11 mouse cellular contexts compared by ENCODE assay signal in the genomic region with DNA sequence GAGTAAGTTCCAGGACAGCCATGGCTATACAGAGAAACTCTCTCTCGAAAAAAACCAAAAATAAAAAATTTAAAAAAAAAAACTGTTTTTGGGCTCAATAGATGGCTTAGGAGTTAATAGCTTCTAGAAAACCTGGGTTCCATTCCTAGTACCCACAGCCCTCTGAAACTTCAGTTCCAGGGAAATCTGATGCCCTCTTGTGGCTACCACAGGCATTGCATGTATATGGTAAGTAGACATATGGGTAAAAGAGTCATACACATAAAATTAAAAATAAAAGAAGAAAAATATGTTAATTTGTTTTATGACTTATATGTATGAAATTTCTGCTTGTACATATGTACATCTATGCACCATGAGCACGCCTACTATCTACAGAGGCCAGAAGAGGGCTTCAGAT. TPM values are rescaled to one million over a fixed set of nuclear protein-coding genes. Genes with fewer than 3 reads are reported as not detected.
DNase-seq lines count a peak whose midpoint lies in the region; ATAC-seq and TF ChIP-seq lines count a peak whose summit lies in the region.
"Had no signal": no experiment of that assay in that cellular context is flagged by ENCODE, and none has a peak within 500 bp of the region (broad histone marks: within the 10 kb centered on the region; RNA-seq: fewer than 3 reads in every experiment).

No protein-coding gene starts in this region.

- no peak overlapping the region for H3K9ac ChIP-seq in midbrain, postnatal 0 days (replicated peaks; ENCODE audit: low read length, poor library complexity, severe bottlenecking)
- H3K9ac ChIP-seq in midbrain, embryonic 16.5 days (ENCODE audit: low read depth, low read length), result no peak overlapping the region
- H3K9ac ChIP-seq: limb, embryonic 12.5 days had no signal

- no peak overlapping the region for H3K27ac ChIP-seq in midbrain, postnatal 0 days (ENCODE audit: low read depth, low read length)
- H3K27ac ChIP-seq in midbrain, embryonic 16.5 days (ENCODE audit: low read length), result no peak overlapping the region
- H3K27ac ChIP-seq: limb, embryonic 12.5 days had no signal

- no peak overlapping the region for H3K4me2 ChIP-seq in midbrain, postnatal 0 days (ENCODE audit: low read depth, low read length, poor library complexity, severe bottlenecking)
- no peak overlapping the region for H3K4me2 ChIP-seq in midbrain, embryonic 16.5 days (ENCODE audit: low read length)
- H3K4me2 ChIP-seq: limb, embryonic 12.5 days had no signal

- DNase-seq in gastrocnemius, adult 18-20 months (ENCODE audit: low spot score), result peak; percentile 8
- no peak for DNase-seq in gastrocnemius, adult 8-10 months (ENCODE audit: low spot score in 2 of 2)
- no peak for DNase-seq in midbrain, postnatal 0 days (ENCODE audit: low spot score)
- peak; percentile 7 for DNase-seq in c-Kit-positive CD71-negative TER-119-negative erythroid progenitor cells, embryonic 14.5 days (ENCODE audit: low read depth)
- DNase-seq in naive thymus-derived CD4-positive, alpha-beta T cell, adult 2 months (ENCODE audit: low read depth), result peak; percentile 9
- DNase-seq in left cerebral cortex, postnatal 4 days, result no peak
- DNase-seq in left cerebral cortex, postnatal 25 days (ENCODE audit: low spot score in 2 of 2), result no peak
- DNase-seq: midbrain, embryonic 14.5 days had no signal

- no peaks in the 10 kb centered on the region for H3K27me3 ChIP-seq in midbrain, postnatal 0 days (ENCODE audit: insufficient read depth, low read length)
- no peaks in the 10 kb centered on the region for H3K27me3 ChIP-seq in midbrain, embryonic 16.5 days (ENCODE audit: control insufficient read depth, insufficient read depth, low read depth, low read length)
- H3K27me3 ChIP-seq: limb, embryonic 12.5 days had no signal

- H3K4me3 ChIP-seq in midbrain, postnatal 0 days (ENCODE audit: low read depth, low read length), result no peak overlapping the region
- no peak overlapping the region for H3K4me3 ChIP-seq in midbrain, embryonic 16.5 days (ENCODE audit: low read depth, low read length)
- H3K4me3 ChIP-seq: limb, embryonic 12.5 days had no signal

- intact Hi-C loops in left cerebral cortex, postnatal 4 days (cut with DNase I), result no loop called here
- intact Hi-C loops in left cerebral cortex, postnatal 25 days (cut with DNase I), result no loop called here

- no peaks in the 10 kb centered on the region for H3K4me1 ChIP-seq in midbrain, postnatal 0 days (ENCODE audit: insufficient read depth, low read length)
- H3K4me1 ChIP-seq in midbrain, embryonic 16.5 days (ENCODE audit: control insufficient read depth, insufficient read depth, low read length), result no peaks in the 10 kb centered on the region

- WGBS in midbrain, postnatal 0 days, result 98% methylated on average over 2 of the region's 2 CpGs
- WGBS in midbrain, embryonic 16.5 days, result 90% methylated on average over 2 of the region's 2 CpGs

- ATAC-seq in midbrain, postnatal 0 days (ENCODE audit: low FRiP score), result no peak
- ATAC-seq in midbrain, embryonic 16.5 days, result no peak

- H3K36me3 ChIP-seq in midbrain, postnatal 0 days (ENCODE audit: insufficient read depth, low read length), result no peaks in the 10 kb centered on the region
- H3K36me3 ChIP-seq in midbrain, embryonic 16.5 days (ENCODE audit: control insufficient read depth, insufficient read depth, low read length), result no peaks in the 10 kb centered on the region
- H3K36me3 ChIP-seq: limb, embryonic 12.5 days had no signal

- no peaks in the 10 kb centered on the region for H3K9me3 ChIP-seq in midbrain, postnatal 0 days (ENCODE audit: low read length)
- peaks cover 3% of the 10 kb centered on the region; the same call in 1 of the 2 replicates for H3K9me3 ChIP-seq in midbrain, embryonic 16.5 days (replicated peaks; ENCODE audit: control insufficient read depth, low read length, poor library complexity, severe bottlenecking)

- TF ChIP-seq CTCF in midbrain, postnatal 0 days (IDR thresholded peaks at IDR 0.05), result peak; percentile 53

RNA-seq across cellular contexts. Expression of a gene that starts 42.1 kb away (rescaled TPM):
- 10 to 100 TPM; 47.0 to 61.8 TPM for total RNA-seq in gastrocnemius, adult 18-20 months (2021)
- 10 to 100 TPM; 36.5 to 59.5 (median 45.3) TPM for total RNA-seq in gastrocnemius, adult 8-10 months (2022)
- 35.5 and 40.8 TPM in 2 replicates for total RNA-seq in midbrain, postnatal 0 days (2014; rRNA removed)
- polyA plus RNA-seq in midbrain, postnatal 0 days (2015; fragmentation: Nextera tagmentation; extraction: Ambion mirVana), result 45.9 and 48.0 TPM in 2 replicates
- polyA plus RNA-seq in midbrain, embryonic 16.5 days (2015; fragmentation: Nextera tagmentation; extraction: Ambion mirVana), result 43.2 and 46.3 TPM in 2 replicates
- 10 to 100 TPM; 48.1 to 52.0 TPM for total RNA-seq in left cerebral cortex, postnatal 4 days (2021)
- 10 to 100 TPM; 36.6 to 39.8 TPM for total RNA-seq in left cerebral cortex, postnatal 25 days (2021)

RNA-seq across cellular contexts. Expression of a gene that starts 47.9 kb away (rescaled TPM):
- not detected for total RNA-seq in gastrocnemius, adult 18-20 months (2021)
- not detected for total RNA-seq in gastrocnemius, adult 8-10 months (2022)
- total RNA-seq in midbrain, postnatal 0 days (2014; rRNA removed), result 3.0 and 4.4 TPM in 2 replicates
- polyA plus RNA-seq in midbrain, postnatal 0 days (2015; fragmentation: Nextera tagmentation; extraction: Ambion mirVana), result 8.7 and 8.8 TPM in 2 replicates
- 5.2 and 7.9 TPM in 2 replicates for polyA plus RNA-seq in midbrain, embryonic 16.5 days (2015; fragmentation: Nextera tagmentation; extraction: Ambion mirVana)
- 1 to 10 TPM; 3.5 to 4.9 TPM for total RNA-seq in left cerebral cortex, postnatal 4 days (2021)
- 1 to 10 TPM; 3.7 to 3.9 TPM for total RNA-seq in left cerebral cortex, postnatal 25 days (2021)
- total RNA-seq: hematopoietic stem cell, adult 5-6 weeks had no signal

Comparison
In these comparisons a context has a peak if more than half of its experiments do, and no peak if none do; other contexts are left out.
1. DNase-seq: peak in gastrocnemius, adult 18-20 months (single experiment), c-Kit-positive CD71-negative TER-119-negative erythroid progenitor cells, embryonic 14.5 days (single experiment) and naive thymus-derived CD4-positive, alpha-beta T cell, adult 2 months (single experiment); none in gastrocnemius, adult 8-10 months (0 of 2), midbrain, postnatal 0 days (single experiment), left cerebral cortex, postnatal 4 days (single experiment) and left cerebral cortex, postnatal 25 days (0 of 2).